Mouse (Mus musculus) lung, adult 2 months (tissue): ENCODE measurements at regions not wholly inside any gene's neighbourhood (a gene's known extent, or its start where the extent isn't known, plus 50 kb on each side); places are given as distances from the start of the nearest gene placed in this dataset.
"Not testable (repeated sequence)": the region's sequence is repeated elsewhere in the genome, so short reads cannot be mapped to it uniquely, and the experiment has no call there.

Experiments used
- DNase-seq: peaks from one replicate; pipeline ENCODE4 v3.0.0; 2022
- H3K4me1 ChIP-seq: fragments of 200-500 bp; 2 replicates; pipeline ENCODE4 v1.6.1; 2011; ENCODE audit warnings: low read length; ENCODE audit not compliant: control insufficient read depth, insufficient read depth
- H3K4me3 ChIP-seq: fragments of 200-500 bp; replicated peaks from 2 replicates; pipeline ENCODE3; 2011; ENCODE audit warnings: low read depth, mild to moderate bottlenecking, control low read depth, low read length; ENCODE audit errors: extremely low read depth
- CTCF ChIP-seq: fragments of 200-500 bp; IDR thresholded peaks from 2 replicates; pipeline ENCODE4 v1.5.1; 2011; ENCODE audit warnings: mild to moderate bottlenecking, low read length, control low read depth; ENCODE audit not compliant: insufficient read depth
- POLR2A ChIP-seq: fragments of 200-500 bp; IDR thresholded peaks from 2 replicates; pipeline ENCODE4 v1.6.1; 2011; ENCODE audit warnings: low read depth, mild to moderate bottlenecking, control low read depth, low read length, borderline replicate concordance; ENCODE audit errors: extremely low read depth
- WGBS: fragments of 180-500 bp; shearing (Covaris S2); methylation state at CpG from one replicate; pipeline ENCODE4 v1.1.7; 2018; 5-methylcytosine and 5-hydroxymethylcytosine counted together

- Histone ChIP-seq H3K4me3 (no peak overlapping the region), H3K4me1 (no peaks in the 10 kb centered on the region)
- TF ChIP-seq CTCF (no peak), POLR2A (no peak)
- DNase-seq, result no peak
- 5% methylated on average over 19 of the region's 19 CpGs for WGBS
These were observed 53.2 kb upstream of the Col1a1 start for GRCm38 (mm10) chr11:94882687-94883383.

GRCm38 (mm10) chr11:94881982-94882686 is 53.9 kb upstream of the Col1a1 start:
- H3K4me3 ChIP-seq, result no peak overlapping the region
- TF ChIP-seq POLR2A, result no peak
- TF ChIP-seq CTCF, result no peak
- WGBS, result 19% methylated on average over 9 of the region's 9 CpGs
- DNase-seq, result no peak
- no peaks in the 10 kb centered on the region for H3K4me1 ChIP-seq

- no peak overlapping the region for H3K4me3 ChIP-seq
- no peaks in the 10 kb centered on the region for H3K4me1 ChIP-seq
- 8% methylated on average over 27 of the region's 27 CpGs for WGBS
- TF ChIP-seq CTCF (no peak), POLR2A (no peak)
- no peak for DNase-seq
These were observed 54.9 kb upstream of the Col1a1 start for GRCm38 (mm10) chr11:94880896-94881840.

- Histone ChIP-seq H3K4me1 (peaks cover 3% of the 10 kb centered on the region; the same call in 1 of the 2 replicates), H3K4me3 (no peak overlapping the region)
- no peak for TF ChIP-seq POLR2A
- no peak for DNase-seq
- 22% methylated on average over 1 of the region's 1 CpGs for WGBS
These were observed 59.3 kb upstream of the Col1a1 start for GRCm38 (mm10) chr11:94876707-94877106.

- TF ChIP-seq POLR2A, result no peak
- TF ChIP-seq CTCF, result no peak
- 52% methylated on average over 7 of the region's 7 CpGs for WGBS
- peak; percentile 32 for DNase-seq
- peaks cover 3% of the 10 kb centered on the region; the same call in 1 of the 2 replicates for H3K4me1 ChIP-seq
- no peak overlapping the region for H3K4me3 ChIP-seq
These were observed 61.0 kb upstream of the Col1a1 start for GRCm38 (mm10) chr11:94875026-94875425.

- DNase-seq, result no peak
- H3K4me3 ChIP-seq, result no peak overlapping the region
- WGBS, result 11% methylated on average over 7 of the region's 7 CpGs
- TF ChIP-seq CTCF (no peak), POLR2A (no peak)
- peaks cover 3% of the 10 kb centered on the region; the same call in 1 of the 2 replicates for H3K4me1 ChIP-seq
These were observed 61.9 kb upstream of the Col1a1 start for GRCm38 (mm10) chr11:94874155-94874561.

- WGBS, result 10% methylated on average over 7 of the region's 7 CpGs
- peaks cover 3% of the 10 kb centered on the region; the same call in 1 of the 2 replicates for H3K4me1 ChIP-seq
- no peak overlapping the region for H3K4me3 ChIP-seq
- no peak for TF ChIP-seq POLR2A
- no peak for TF ChIP-seq CTCF
- DNase-seq, result peak; percentile 32
These were observed 62.3 kb upstream of the Col1a1 start for GRCm38 (mm10) chr11:94873693-94874092.

- Histone ChIP-seq H3K4me1 (peaks cover 3% of the 10 kb centered on the region; the same call in 1 of the 2 replicates), H3K4me3 (peak overlapping the region; percentile 35)
- peak; percentile 28 for DNase-seq
- 5% methylated on average over 19 of the region's 19 CpGs for WGBS
- TF ChIP-seq POLR2A, result peak; percentile 34; the same call in 1 of the 2 replicates
- TF ChIP-seq CTCF, result no peak
These were observed 63.1 kb upstream of the Col1a1 start for GRCm38 (mm10) chr11:94872921-94873320.

- Histone ChIP-seq H3K4me1 (peaks cover 3% of the 10 kb centered on the region; the same call in 1 of the 2 replicates), H3K4me3 (no peak overlapping the region)
- peak; percentile 67 for DNase-seq
- TF ChIP-seq CTCF (peak; percentile 69), POLR2A (no peak)
- WGBS, result 0% methylated on average over 1 of the region's 1 CpGs
These were observed 65.7 kb upstream of the Col1a1 start for GRCm38 (mm10) chr11:94870341-94870740.

GRCm38 (mm10) chr11:94869866-94870265 is 66.2 kb upstream of the Col1a1 start:
- DNase-seq, H3K4me3 ChIP-seq: not testable (repeated sequence)
- 17% methylated on average over 4 of the region's 4 CpGs for WGBS

More at GRCm38 (mm10) chr11:94869866-94870265, 66.2 kb upstream of the Col1a1 start:
- not testable (repeated sequence) for H3K4me1 ChIP-seq
